ENCODE assay signal across 17 mouse cellular contexts in genomic region chr17:78738416-78738815, GRCm38 (mm10). TPM values are rescaled to one million over a fixed set of nuclear protein-coding genes. Genes with fewer than 3 reads are reported as not detected.
DNase-seq lines count a peak whose midpoint lies in the region; ATAC-seq and TF ChIP-seq lines count a peak whose summit lies in the region.
"Had no signal": no experiment of that assay in that cellular context is flagged by ENCODE, and none has a peak within 500 bp of the region (broad histone marks: within the 10 kb centered on the region; RNA-seq: fewer than 3 reads in every experiment).

No protein-coding gene starts in this region.

- no peak for ATAC-seq in lung, postnatal 0 days
- ATAC-seq in forebrain, embryonic 12.5 days (ENCODE audit: low FRiP score): no peak

- no peak for TF ChIP-seq EP300 in heart, adult 2 months (IDR thresholded peaks at IDR 0.05; ENCODE audit: insufficient read depth, low read depth, low read length)
- TF ChIP-seq EP300 in lung, postnatal 0 days (IDR thresholded peaks at IDR 0.05): no peak

- H3K27me3 ChIP-seq in heart, adult 2 months (ENCODE audit: control insufficient read depth, insufficient read depth, low read length): no peaks in the 10 kb centered on the region
- no peaks in the 10 kb centered on the region for H3K27me3 ChIP-seq in lung, postnatal 0 days (replicated peaks; ENCODE audit: insufficient read depth, low read length)
- H3K27me3 ChIP-seq in forebrain, embryonic 12.5 days: no peaks in the 10 kb centered on the region
- H3K27me3 ChIP-seq: embryonic facial prominence, embryonic 13.5 days; heart, embryonic 15.5 days; limb, embryonic 13.5 days; stomach, embryonic 15.5 days had no signal

- no peak overlapping the region for H3K9ac ChIP-seq in heart, adult 2 months (ENCODE audit: low read depth, low read length)
- H3K9ac ChIP-seq in lung, postnatal 0 days (replicated peaks; ENCODE audit: low read depth): no peak overlapping the region
- H3K9ac ChIP-seq in forebrain, embryonic 12.5 days: no peak overlapping the region
- H3K9ac ChIP-seq: embryonic facial prominence, embryonic 13.5 days; heart, embryonic 15.5 days; limb, embryonic 13.5 days; stomach, embryonic 15.5 days had no signal

- H3K27ac ChIP-seq in heart, adult 2 months: no peak overlapping the region
- H3K27ac ChIP-seq in lung, postnatal 0 days (ENCODE audit: low read length): no peak overlapping the region
- no peak overlapping the region for H3K27ac ChIP-seq in forebrain, embryonic 12.5 days
- H3K27ac ChIP-seq: embryonic facial prominence, embryonic 13.5 days; limb, embryonic 13.5 days; stomach, embryonic 15.5 days had no signal

- WGBS in heart, adult 2 months: 62% methylated on average over 1 of the region's 1 CpGs
- WGBS in lung, postnatal 0 days: 50% methylated on average over 1 of the region's 1 CpGs
- WGBS in forebrain, embryonic 12.5 days: 37% methylated on average over 1 of the region's 1 CpGs

- H3K79me2 ChIP-seq in heart, adult 2 months (replicated peaks; ENCODE audit: control insufficient read depth, insufficient read depth, low read length): peaks cover 5% of the 10 kb centered on the region

- TF ChIP-seq POLR2A in heart, adult 2 months (IDR thresholded peaks at IDR 0.05; ENCODE audit: insufficient read depth, low read depth, low read length): no peak

- no peak overlapping the region for H3K4me3 ChIP-seq in heart, adult 2 months
- no peak overlapping the region for H3K4me3 ChIP-seq in lung, postnatal 0 days (ENCODE audit: low read depth, low read length)
- H3K4me3 ChIP-seq in forebrain, embryonic 12.5 days (replicated peaks): no peak overlapping the region
- H3K4me3 ChIP-seq: embryonic facial prominence, embryonic 13.5 days; heart, embryonic 15.5 days; limb, embryonic 13.5 days; stomach, embryonic 15.5 days had no signal

- DNase-seq in heart, adult 2 months: no peak
- DNase-seq in heart, adult 9 months (ENCODE audit: low spot score in 2 of 2): no peak
- no peak for DNase-seq in lung, postnatal 0 days (ENCODE audit: low spot score)
- no peak for DNase-seq in lung, postnatal 10 days
- DNase-seq in B cell, adult 2 months: peak; percentile 7 to 21
- DNase-seq in naive thymus-derived CD4-positive, alpha-beta T cell, adult 2 months (ENCODE audit: low read depth): peak; percentile 45
- no peak for DNase-seq in yolk sac, embryonic 10.5 days (ENCODE audit: low spot score)
- DNase-seq: cerebellum, adult 11 months; kidney, adult 11 months; lung, adult 2 months; retina, postnatal 1 day; thymus, postnatal 14 days had no signal

- intact Hi-C loops in heart, adult 2 months (cut with DNase I): loop anchor here (5.0 to 10.0 kb wide), 2 partner anchors 136 to 196 kb away; partner anchors contain the start of genes Cebpz and Ndufaf7

- no peak overlapping the region for H3K4me2 ChIP-seq in lung, postnatal 0 days (replicated peaks; ENCODE audit: low read depth, low read length)
- no peak overlapping the region for H3K4me2 ChIP-seq in forebrain, embryonic 12.5 days
- H3K4me2 ChIP-seq: embryonic facial prominence, embryonic 13.5 days; heart, embryonic 15.5 days; limb, embryonic 13.5 days; stomach, embryonic 15.5 days had no signal

- H3K36me3 ChIP-seq in heart, adult 2 months (ENCODE audit: control insufficient read depth, insufficient read depth, low read length): peaks cover 12% of the 10 kb centered on the region
- H3K36me3 ChIP-seq in lung, postnatal 0 days (ENCODE audit: insufficient read depth, low read length): no peaks in the 10 kb centered on the region
- no peaks in the 10 kb centered on the region for H3K36me3 ChIP-seq in forebrain, embryonic 12.5 days (replicated peaks)
- H3K36me3 ChIP-seq: embryonic facial prominence, embryonic 13.5 days; heart, embryonic 15.5 days; limb, embryonic 13.5 days; stomach, embryonic 15.5 days had no signal

- TF ChIP-seq CTCF in heart, adult 2 months (IDR thresholded peaks at IDR 0.05): peak; percentile 31; the same call in 1 of the 2 replicates
- TF ChIP-seq CTCF in lung, postnatal 0 days (IDR thresholded peaks at IDR 0.05): peak; percentile 37

- no peaks in the 10 kb centered on the region for H3K9me3 ChIP-seq in lung, postnatal 0 days (ENCODE audit: low read length)
- no peaks in the 10 kb centered on the region for H3K9me3 ChIP-seq in forebrain, embryonic 12.5 days
- H3K9me3 ChIP-seq: embryonic facial prominence, embryonic 13.5 days; heart, embryonic 15.5 days; limb, embryonic 13.5 days; stomach, embryonic 15.5 days had no signal

- peaks cover 8% of the 10 kb centered on the region for H3K4me1 ChIP-seq in heart, adult 2 months (ENCODE audit: control insufficient read depth, insufficient read depth, low read length)
- peaks cover 12% of the 10 kb centered on the region; the same call in 1 of the 2 replicates for H3K4me1 ChIP-seq in lung, postnatal 0 days (ENCODE audit: insufficient read depth, low read depth, low read length)
- peaks cover 16% of the 10 kb centered on the region for H3K4me1 ChIP-seq in forebrain, embryonic 12.5 days
- H3K4me1 ChIP-seq: stomach, embryonic 15.5 days had no signal

RNA-seq across cellular contexts. Expression of gene Strn, which starts 1.4 kb away (rescaled TPM):
- 10 to 100 TPM; 20.3 to 24.2 TPM for total RNA-seq in heart, adult 2 months (2021)
- polyA plus RNA-seq in heart, adult 2 months (2012; rRNA removed): 6.1 and 11.8 TPM in 2 replicates
- 3.4 and 4.3 TPM in 2 replicates for polyA plus RNA-seq in lung, postnatal 0 days (2015; fragmentation: Nextera tagmentation; extraction: Ambion mirVana)
- 7.5 and 8.8 TPM in 2 replicates for polyA plus RNA-seq in forebrain, embryonic 12.5 days (2016; fragmentation: Nextera tagmentation; extraction: Ambion mirVana)

Comparison
In these comparisons a context has a peak if more than half of its experiments do, and no peak if none do; other contexts are left out.
1. DNase-seq: peak in B cell, adult 2 months (2 of 2) and naive thymus-derived CD4-positive, alpha-beta T cell, adult 2 months (single experiment); none in heart, adult 2 months (0 of 2), heart, adult 9 months (0 of 2), lung, postnatal 0 days (single experiment), lung, postnatal 10 days (single experiment) and yolk sac, embryonic 10.5 days (single experiment).